Mouse (Mus musculus) T-helper 2 cell (primary cell): Measurements from ENCODE around the gene Rasa2.
"Not testable (repeated sequence)": the region's sequence is repeated elsewhere in the genome, so short reads cannot be mapped to it uniquely, and the experiment has no call there.

Experiments used
- in situ Hi-C: fragments of 300-600 bp; cut with MboI, MseI; formaldehyde crosslinking; loops from one replicate; pipeline ENCODE4 v1.15.1; 2025; ENCODE audit warnings: high pct_unique_total_duplicates

Rasa2 gene

GRCm38 (mm10) chr9:96533476-96533875 lies 97.9 kb downstream of the Rasa2 start:
- in situ Hi-C loops, result no loop called here

- in situ Hi-C loops, result no loop called here
These were observed 98.9 kb downstream of the Rasa2 start for GRCm38 (mm10) chr9:96532531-96532930.

- in situ Hi-C loops, result no loop called here
These were observed 100.7 kb downstream of the Rasa2 start for GRCm38 (mm10) chr9:96530674-96531081.

GRCm38 (mm10) chr9:96529961-96530673 lies 101.3 kb downstream of the Rasa2 start:
- in situ Hi-C loops, result no loop called here

- in situ Hi-C loops, result no loop called here
These were observed 105.4 kb downstream of the Rasa2 start for GRCm38 (mm10) chr9:96526011-96526410.

GRCm38 (mm10) chr9:96524972-96525506 lies 106.4 kb downstream of the Rasa2 start, which contains the start of gene Gm28729:
Gene Gm28729 (minus strand): TSS chr9:96525264.
- in situ Hi-C loops, result no loop called here

GRCm38 (mm10) chr9:96523148-96523547 lies 108.3 kb downstream of the Rasa2 start:
- in situ Hi-C loops, result no loop called here

GRCm38 (mm10) chr9:96521574-96521973 lies 109.8 kb downstream of the Rasa2 start:
- in situ Hi-C loops, result not testable (repeated sequence)

GRCm38 (mm10) chr9:96517429-96517828 lies 114.0 kb downstream of the Rasa2 start:
- in situ Hi-C loops, result no loop called here

- in situ Hi-C loops, result no loop called here
These were observed 114.6 kb downstream of the Rasa2 start for GRCm38 (mm10) chr9:96516806-96517205.

GRCm38 (mm10) chr9:96515737-96516136 lies 115.7 kb downstream of the Rasa2 start:
- in situ Hi-C loops, result no loop called here

GRCm38 (mm10) chr9:96514278-96514677 lies 117.1 kb downstream of the Rasa2 start:
- in situ Hi-C loops, result no loop called here

- in situ Hi-C loops, result no loop called here
These were observed 125.4 kb downstream of the Rasa2 start for GRCm38 (mm10) chr9:96506011-96506498.

GRCm38 (mm10) chr9:96505156-96505555 lies 126.3 kb downstream of the Rasa2 start:
- in situ Hi-C loops, result no loop called here

GRCm38 (mm10) chr9:96504116-96504895 lies 127.1 kb downstream of the Rasa2 start:
- in situ Hi-C loops, result no loop called here

GRCm38 (mm10) chr9:96502856-96503610 lies 128.4 kb downstream of the Rasa2 start:
- in situ Hi-C loops, result no loop called here

GRCm38 (mm10) chr9:96501217-96501616 lies 130.2 kb downstream of the Rasa2 start:
- in situ Hi-C loops, result no loop called here

- in situ Hi-C loops, result loop anchor here (25.0 kb wide), 1 partner anchor 206 kb away; no protein-coding TSS in a partner anchor
These were observed 138.2 kb downstream of the Rasa2 start for GRCm38 (mm10) chr9:96493212-96493611.

- in situ Hi-C loops, result loop anchor here (25.0 kb wide), 1 partner anchor 205 kb away; no protein-coding TSS in a partner anchor
These were observed 139.6 kb downstream of the Rasa2 start for GRCm38 (mm10) chr9:96491810-96492209.
